Mouse (Mus musculus): ENCODE data around the gene Ext2. TPM values are rescaled to one million over a fixed set of nuclear protein-coding genes. Genes with fewer than 3 reads are reported as not detected.

The Ext2 gene
- 70.0 and 79.1 TPM in 2 replicates for polyA plus RNA-seq (2016; fragmentation: Nextera tagmentation; extraction: Ambion mirVana)

GRCm38 (mm10) chr2:93822045-93822749, at the start of gene Ext2:
Gene Ext2 (minus strand): TSS chr2:93822568.
- peak within 1 kb of the TSS; percentile 92 for H3K27ac ChIP-seq
- H3K36me3 ChIP-seq, result peaks cover 9% of the 10 kb centered on the region
- peaks cover 20% of the 10 kb centered on the region for H3K4me1 ChIP-seq
- no peaks in the 10 kb centered on the region for H3K9me3 ChIP-seq (replicated peaks)
- H3K27me3 ChIP-seq (ENCODE audit: low read depth, poor library complexity, severe bottlenecking), result no peaks in the 10 kb centered on the region
- H3K4me3 ChIP-seq, result peak within 1 kb of the TSS; percentile 78
- WGBS, result 5% methylated on average over 66 of the region's 66 CpGs
- DNase-seq (ENCODE audit: low spot score), result peak; percentile 97

- H3K27ac ChIP-seq, result peak overlapping the region; percentile 62
- H3K36me3 ChIP-seq, result no peaks in the 10 kb centered on the region
- no peaks in the 10 kb centered on the region for H3K9me3 ChIP-seq (replicated peaks)
- no peak overlapping the region for H3K4me3 ChIP-seq
- H3K4me1 ChIP-seq, result peaks cover 28% of the 10 kb centered on the region
- no peak for DNase-seq (ENCODE audit: low spot score)
- 0 out of 2 replicates have a peak, but pooled peaks cover 3% of the 10 kb centered on the region for H3K27me3 ChIP-seq (ENCODE audit: low read depth, poor library complexity, severe bottlenecking)
- WGBS, result 93% methylated on average over 4 of the region's 4 CpGs
Measured at GRCm38 (mm10) chr2:93871411-93871925, 49.1 kb upstream of the Ext2 start.

- 52% methylated on average over 4 of the region's 4 CpGs for WGBS
- H3K27me3 ChIP-seq (ENCODE audit: low read depth, poor library complexity, severe bottlenecking), result 0 out of 2 replicates have a peak, but pooled peaks cover 3% of the 10 kb centered on the region
- no peak overlapping the region for H3K27ac ChIP-seq
- H3K4me1 ChIP-seq, result peaks cover 28% of the 10 kb centered on the region
- DNase-seq (ENCODE audit: low spot score), result peak; percentile 80
- no peak overlapping the region for H3K4me3 ChIP-seq
- no peaks in the 10 kb centered on the region for H3K9me3 ChIP-seq (replicated peaks)
- H3K36me3 ChIP-seq, result no peaks in the 10 kb centered on the region
Measured at GRCm38 (mm10) chr2:93870842-93871241, 48.5 kb upstream of the Ext2 start.

GRCm38 (mm10) chr2:93869107-93869600, 46.8 kb upstream of the Ext2 start, which contains the start of gene Accsl:
Gene Accsl (minus strand): TSS chr2:93869157.
- Histone ChIP-seq H3K4me3 (no peak within 1 kb of the TSS), H3K9me3 (replicated peaks) (no peaks in the 10 kb centered on the region), H3K4me1 (peaks cover 24% of the 10 kb centered on the region), H3K36me3 (no peaks in the 10 kb centered on the region), H3K27ac (no peak within 1 kb of the TSS), H3K27me3 (ENCODE audit: low read depth, poor library complexity, severe bottlenecking) (0 out of 2 replicates have a peak, but pooled peaks cover 3% of the 10 kb centered on the region)
- WGBS, result 77% methylated on average over 7 of the region's 7 CpGs
- DNase-seq (ENCODE audit: low spot score), result no peak

GRCm38 (mm10) chr2:93868566-93868965, 46.2 kb upstream of the Ext2 start:
- H3K4me1 ChIP-seq, result peaks cover 18% of the 10 kb centered on the region
- 0 out of 2 replicates have a peak, but pooled peaks cover 3% of the 10 kb centered on the region for H3K27me3 ChIP-seq (ENCODE audit: low read depth, poor library complexity, severe bottlenecking)
- H3K27ac ChIP-seq, result no peak overlapping the region
- 86% methylated on average over 11 of the region's 11 CpGs for whole genome bisulfite sequencing
- no peak overlapping the region for H3K4me3 ChIP-seq
- DNase-seq (ENCODE audit: low spot score), result no peak
- no peaks in the 10 kb centered on the region for H3K9me3 ChIP-seq (replicated peaks)
- H3K36me3 ChIP-seq, result no peaks in the 10 kb centered on the region

- H3K9me3 ChIP-seq (replicated peaks), result no peaks in the 10 kb centered on the region
- no peak overlapping the region for H3K4me3 ChIP-seq
- no peaks in the 10 kb centered on the region for H3K27me3 ChIP-seq (ENCODE audit: low read depth, poor library complexity, severe bottlenecking)
- H3K27ac ChIP-seq, result no peak overlapping the region
- H3K36me3 ChIP-seq, result no peaks in the 10 kb centered on the region
- no peaks in the 10 kb centered on the region for H3K4me1 ChIP-seq
- 77% methylated on average over 4 of the region's 4 CpGs for WGBS
- no peak for DNase-seq (ENCODE audit: low spot score)
Measured at GRCm38 (mm10) chr2:93863229-93863628, 40.9 kb upstream of the Ext2 start.

GRCm38 (mm10) chr2:93858845-93859244, 36.5 kb upstream of the Ext2 start:
- Histone ChIP-seq H3K4me3 (no peak overlapping the region), H3K9me3 (replicated peaks) (no peaks in the 10 kb centered on the region), H3K36me3 (no peaks in the 10 kb centered on the region), H3K4me1 (no peaks in the 10 kb centered on the region), H3K27ac (no peak overlapping the region), H3K27me3 (ENCODE audit: low read depth, poor library complexity, severe bottlenecking) (no peaks in the 10 kb centered on the region)
- DNase-seq (ENCODE audit: low spot score), result no peak
- 78% methylated on average over 12 of the region's 12 CpGs for WGBS

- Histone ChIP-seq H3K4me1 (peaks cover 39% of the 10 kb centered on the region), H3K27me3 (ENCODE audit: low read depth, poor library complexity, severe bottlenecking) (no peaks in the 10 kb centered on the region), H3K9me3 (replicated peaks) (no peaks in the 10 kb centered on the region), H3K4me3 (no peak overlapping the region), H3K27ac (no peak overlapping the region), H3K36me3 (peaks cover 17% of the 10 kb centered on the region)
- WGBS, result 28% methylated on average over 1 of the region's 1 CpGs
- DNase-seq (ENCODE audit: low spot score), result peak; percentile 54
Measured at GRCm38 (mm10) chr2:93851303-93851702, 28.9 kb upstream of the Ext2 start.

- H3K4me3 ChIP-seq, result peak overlapping the region; percentile 69
- H3K4me1 ChIP-seq, result peaks cover 39% of the 10 kb centered on the region
- no peak for DNase-seq (ENCODE audit: low spot score)
- H3K9me3 ChIP-seq (replicated peaks), result no peaks in the 10 kb centered on the region
- no peaks in the 10 kb centered on the region for H3K27me3 ChIP-seq (ENCODE audit: low read depth, poor library complexity, severe bottlenecking)
- H3K27ac ChIP-seq, result no peak overlapping the region
- peaks cover 25% of the 10 kb centered on the region for H3K36me3 ChIP-seq
- WGBS, result 50% methylated on average over 13 of the region's 13 CpGs
Measured at GRCm38 (mm10) chr2:93850317-93850944, 28.1 kb upstream of the Ext2 start.

GRCm38 (mm10) chr2:93849505-93850089, 27.2 kb upstream of the Ext2 start, which contains the start of gene Accs:
Gene Accs (minus strand): TSS chr2:93849943.
- under 1% methylated on average over 28 of the region's 28 CpGs for WGBS
- H3K27me3 ChIP-seq (ENCODE audit: low read depth, poor library complexity, severe bottlenecking), result no peaks in the 10 kb centered on the region
- H3K4me3 ChIP-seq, result peak within 1 kb of the TSS; percentile 69
- H3K9me3 ChIP-seq (replicated peaks), result no peaks in the 10 kb centered on the region
- peak; percentile 84 for DNase-seq (ENCODE audit: low spot score)
- H3K4me1 ChIP-seq, result peaks cover 39% of the 10 kb centered on the region
- H3K27ac ChIP-seq, result peak within 1 kb of the TSS; percentile 90
- peaks cover 32% of the 10 kb centered on the region for H3K36me3 ChIP-seq

GRCm38 (mm10) chr2:93841349-93841748, 19.0 kb upstream of the Ext2 start:
- no peak overlapping the region for H3K27ac ChIP-seq
- H3K9me3 ChIP-seq (replicated peaks), result no peaks in the 10 kb centered on the region; the same call in 1 of the 2 replicates
- WGBS, result 94% methylated on average over 3 of the region's 3 CpGs
- no peaks in the 10 kb centered on the region for H3K27me3 ChIP-seq (ENCODE audit: low read depth, poor library complexity, severe bottlenecking)
- DNase-seq (ENCODE audit: low spot score), result no peak
- no peak overlapping the region for H3K4me3 ChIP-seq
- H3K36me3 ChIP-seq, result peaks cover 97% of the 10 kb centered on the region
- no peaks in the 10 kb centered on the region for H3K4me1 ChIP-seq

GRCm38 (mm10) chr2:93840109-93840508, 17.7 kb upstream of the Ext2 start:
- Histone ChIP-seq H3K27me3 (ENCODE audit: low read depth, poor library complexity, severe bottlenecking) (no peaks in the 10 kb centered on the region), H3K4me3 (no peak overlapping the region), H3K9me3 (replicated peaks) (no peaks in the 10 kb centered on the region; the same call in 1 of the 2 replicates), H3K4me1 (no peaks in the 10 kb centered on the region), H3K27ac (no peak overlapping the region), H3K36me3 (peaks cover 97% of the 10 kb centered on the region)
- no peak for DNase-seq (ENCODE audit: low spot score)
- WGBS, result 84% methylated on average over 6 of the region's 6 CpGs
